Mouse (Mus musculus): ENCODE measurements around the gene 4930455H04Rik. TPM values are rescaled to one million over a fixed set of nuclear protein-coding genes. Genes with fewer than 3 reads are reported as not detected.

4930455H04Rik gene
- polyA plus RNA-seq, 1 experiment, result not detected

GRCm38 (mm10) chr3:116952242-116952899, 15.7 kb upstream of the 4930455H04Rik start:
- DNase-seq (ENCODE audit: low read depth in 1 of 2, low spot score in 2 of 2), result no peak
- Histone ChIP-seq H3K4me3 (ENCODE audit: extremely low read depth, insufficient read depth, insufficient read length) (no peak overlapping the region), H3K4me1 (ENCODE audit: control insufficient read depth, insufficient read depth, insufficient read length) (no peaks in the 10 kb centered on the region), H3K27ac (ENCODE audit: insufficient read depth, low read length) (no peak overlapping the region), H3K27me3 (ENCODE audit: control insufficient read depth, insufficient read depth, low read length) (no peaks in the 10 kb centered on the region), H3K36me3 (ENCODE audit: control insufficient read depth, insufficient read depth, low read length) (no peaks in the 10 kb centered on the region)
- WGBS, result 82% methylated on average over 8 of the region's 8 CpGs
- no peak for TF ChIP-seq POLR2A (IDR thresholded peaks at IDR 0.05; ENCODE audit: low read depth, low read length)
- no peak for TF ChIP-seq CTCF (IDR thresholded peaks at IDR 0.05; ENCODE audit: extremely low read depth, insufficient read depth, insufficient read length, insufficient replicate concordance)

GRCm38 (mm10) chr3:116953366-116953765, 14.7 kb upstream of the 4930455H04Rik start:
- Histone ChIP-seq H3K27ac (ENCODE audit: insufficient read depth, low read length) (no peak overlapping the region), H3K4me1 (ENCODE audit: control insufficient read depth, insufficient read depth, insufficient read length) (no peaks in the 10 kb centered on the region), H3K36me3 (ENCODE audit: control insufficient read depth, insufficient read depth, low read length) (no peaks in the 10 kb centered on the region), H3K27me3 (ENCODE audit: control insufficient read depth, insufficient read depth, low read length) (no peaks in the 10 kb centered on the region), H3K4me3 (ENCODE audit: extremely low read depth, insufficient read depth, insufficient read length) (no peak overlapping the region)
- DNase-seq (ENCODE audit: low read depth in 1 of 2, low spot score in 2 of 2), result no peak
- WGBS, result 82% methylated on average over 6 of the region's 6 CpGs
- TF ChIP-seq CTCF (IDR thresholded peaks at IDR 0.05; ENCODE audit: extremely low read depth, insufficient read depth, insufficient read length, insufficient replicate concordance) (no peak), POLR2A (IDR thresholded peaks at IDR 0.05; ENCODE audit: low read depth, low read length) (no peak)

DNA sequence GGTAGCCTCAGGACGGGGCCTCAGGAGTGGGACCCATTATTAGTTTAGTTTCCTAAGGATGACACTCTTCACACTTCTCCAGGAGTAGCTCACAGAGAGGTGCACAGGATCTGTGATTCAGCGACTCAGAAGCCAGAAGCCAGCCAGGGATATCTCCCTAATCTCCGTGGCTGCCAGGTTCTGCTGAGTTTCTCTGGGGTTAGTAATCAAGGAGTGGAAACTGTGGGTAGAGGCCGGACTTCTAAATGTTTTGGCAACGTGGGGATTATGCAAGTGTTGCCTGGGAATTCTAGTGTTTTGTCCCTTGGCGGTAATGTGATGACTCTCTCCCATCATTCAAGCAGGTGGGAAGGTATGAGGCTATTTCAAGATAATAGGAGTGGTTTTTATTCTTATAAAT, 13.0 kb upstream of the 4930455H04Rik start:
- DNase-seq (ENCODE audit: low read depth in 1 of 2, low spot score in 2 of 2), result no peak
- Histone ChIP-seq H3K4me3 (ENCODE audit: extremely low read depth, insufficient read depth, insufficient read length) (no peak overlapping the region), H3K27ac (ENCODE audit: insufficient read depth, low read length) (no peak overlapping the region), H3K4me1 (ENCODE audit: control insufficient read depth, insufficient read depth, insufficient read length) (no peaks in the 10 kb centered on the region), H3K27me3 (ENCODE audit: control insufficient read depth, insufficient read depth, low read length) (no peaks in the 10 kb centered on the region), H3K36me3 (ENCODE audit: control insufficient read depth, insufficient read depth, low read length) (no peaks in the 10 kb centered on the region)
- TF ChIP-seq POLR2A (IDR thresholded peaks at IDR 0.05; ENCODE audit: low read depth, low read length), result no peak
- TF ChIP-seq CTCF (IDR thresholded peaks at IDR 0.05; ENCODE audit: extremely low read depth, insufficient read depth, insufficient read length, insufficient replicate concordance), result no peak
- WGBS, result 86% methylated on average over 6 of the region's 6 CpGs

- no peak for TF ChIP-seq CTCF (IDR thresholded peaks at IDR 0.05; ENCODE audit: extremely low read depth, insufficient read depth, insufficient read length, insufficient replicate concordance)
- no peak for TF ChIP-seq POLR2A (IDR thresholded peaks at IDR 0.05; ENCODE audit: low read depth, low read length)
- H3K27me3 ChIP-seq (ENCODE audit: control insufficient read depth, insufficient read depth, low read length), result no peaks in the 10 kb centered on the region
- DNase-seq (ENCODE audit: low read depth in 1 of 2, low spot score in 2 of 2), result no peak
- H3K4me3 ChIP-seq (ENCODE audit: extremely low read depth, insufficient read depth, insufficient read length), result no peak overlapping the region
- WGBS, result 89% methylated on average over 2 of the region's 2 CpGs
- no peaks in the 10 kb centered on the region for H3K36me3 ChIP-seq (ENCODE audit: control insufficient read depth, insufficient read depth, low read length)
- H3K4me1 ChIP-seq (ENCODE audit: control insufficient read depth, insufficient read depth, insufficient read length), result no peaks in the 10 kb centered on the region
- no peak overlapping the region for H3K27ac ChIP-seq (ENCODE audit: insufficient read depth, low read length)
Observed at GRCm38 (mm10) chr3:116960414-116960813, 7.7 kb upstream of the 4930455H04Rik start.

GRCm38 (mm10) chr3:116961354-116962142, 6.5 kb upstream of the 4930455H04Rik start:
- 80% methylated on average over 15 of the region's 15 CpGs for WGBS

GRCm38 (mm10) chr3:116963213-116963612, 4.9 kb upstream of the 4930455H04Rik start:
- Histone ChIP-seq H3K4me3 (ENCODE audit: extremely low read depth, insufficient read depth, insufficient read length) (no peak overlapping the region; the same call in 1 of the 2 replicates), H3K36me3 (ENCODE audit: control insufficient read depth, insufficient read depth, low read length) (no peaks in the 10 kb centered on the region), H3K27me3 (ENCODE audit: control insufficient read depth, insufficient read depth, low read length) (no peaks in the 10 kb centered on the region), H3K4me1 (ENCODE audit: control insufficient read depth, insufficient read depth, insufficient read length) (no peaks in the 10 kb centered on the region), H3K27ac (ENCODE audit: insufficient read depth, low read length) (no peak overlapping the region)
- TF ChIP-seq CTCF (IDR thresholded peaks at IDR 0.05; ENCODE audit: extremely low read depth, insufficient read depth, insufficient read length, insufficient replicate concordance) (no peak), POLR2A (IDR thresholded peaks at IDR 0.05; ENCODE audit: low read depth, low read length) (no peak)
- 69% methylated on average over 4 of the region's 4 CpGs for WGBS
- no peak for DNase-seq (ENCODE audit: low read depth in 1 of 2, low spot score in 2 of 2)

More at GRCm38 (mm10) chr3:116961354-116962142, 6.5 kb upstream of the 4930455H04Rik start:
- DNase-seq (ENCODE audit: low read depth in 1 of 2, low spot score in 2 of 2), result no peak
- Histone ChIP-seq H3K4me3 (ENCODE audit: extremely low read depth, insufficient read depth, insufficient read length) (no peak overlapping the region), H3K36me3 (ENCODE audit: control insufficient read depth, insufficient read depth, low read length) (no peaks in the 10 kb centered on the region), H3K27ac (ENCODE audit: insufficient read depth, low read length) (no peak overlapping the region), H3K4me1 (ENCODE audit: control insufficient read depth, insufficient read depth, insufficient read length) (no peaks in the 10 kb centered on the region), H3K27me3 (ENCODE audit: control insufficient read depth, insufficient read depth, low read length) (no peaks in the 10 kb centered on the region)
- TF ChIP-seq CTCF (IDR thresholded peaks at IDR 0.05; ENCODE audit: extremely low read depth, insufficient read depth, insufficient read length, insufficient replicate concordance) (no peak), POLR2A (IDR thresholded peaks at IDR 0.05; ENCODE audit: low read depth, low read length) (no peak)

DNA sequence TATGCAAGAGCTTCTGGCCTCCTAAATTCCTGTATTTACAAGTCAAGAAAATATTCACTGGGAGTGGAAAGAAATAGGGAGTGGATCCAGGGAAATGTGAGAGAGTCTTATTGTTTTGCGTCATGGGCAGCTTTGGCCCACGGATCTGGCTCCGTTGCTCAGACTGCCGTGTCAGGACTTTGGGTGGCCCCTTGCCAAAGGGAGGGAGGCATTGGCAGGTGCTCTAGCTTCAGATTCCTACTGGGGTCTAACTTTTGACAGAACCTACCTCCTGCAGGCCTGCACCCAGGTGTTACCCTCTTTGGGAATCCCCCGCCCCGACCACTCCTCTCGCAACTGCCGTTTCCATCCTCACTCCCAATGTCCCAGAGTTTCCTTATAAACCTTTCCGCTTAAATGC, 3.6 kb upstream of the 4930455H04Rik start:
- WGBS, result 93% methylated on average over 9 of the region's 9 CpGs
- Histone ChIP-seq H3K36me3 (ENCODE audit: control insufficient read depth, insufficient read depth, low read length) (no peaks in the 10 kb centered on the region), H3K4me1 (ENCODE audit: control insufficient read depth, insufficient read depth, insufficient read length) (no peaks in the 10 kb centered on the region), H3K27ac (ENCODE audit: insufficient read depth, low read length) (no peak overlapping the region), H3K27me3 (ENCODE audit: control insufficient read depth, insufficient read depth, low read length) (no peaks in the 10 kb centered on the region), H3K4me3 (ENCODE audit: extremely low read depth, insufficient read depth, insufficient read length) (no peak overlapping the region)
- TF ChIP-seq CTCF (IDR thresholded peaks at IDR 0.05; ENCODE audit: extremely low read depth, insufficient read depth, insufficient read length, insufficient replicate concordance) (no peak), POLR2A (IDR thresholded peaks at IDR 0.05; ENCODE audit: low read depth, low read length) (no peak)
- no peak for DNase-seq (ENCODE audit: low read depth in 1 of 2, low spot score in 2 of 2)

Measured in spleen, adult 2 months (tissue).